Mouse (Mus musculus): ENCODE results near the gene Dlgap1. TPM values are rescaled to one million over a fixed set of nuclear protein-coding genes. Genes with fewer than 3 reads are reported as not detected.

Dlgap1 gene
- total and polyA plus RNA-seq, 3 experiments = 0.39 to 1.6 (median 0.52) TPM

GRCm38 (mm10) chr17:70780726-70781689 lies 812.1 kb downstream of the Dlgap1 start:
- no peak for DNase-seq

GRCm38 (mm10) chr17:70783273-70783672 lies 814.4 kb downstream of the Dlgap1 start:
- intact Hi-C loops (cut with DNase I) = loop anchor here (5.0 kb wide), 1 partner anchor 76 kb away; no protein-coding TSS in a partner anchor
- TF ChIP-seq CTCF (IDR thresholded peaks at IDR 0.05) (peak; percentile 57), POLR2A (IDR thresholded peaks at IDR 0.05; ENCODE audit: insufficient read depth, low read depth, low read length) (no peak)
- H3K27ac ChIP-seq = no peak overlapping the region
- no peaks in the 10 kb centered on the region for H3K79me2 ChIP-seq (replicated peaks; ENCODE audit: control insufficient read depth, insufficient read depth, low read length)
- H3K36me3 ChIP-seq (ENCODE audit: control insufficient read depth, insufficient read depth, low read length) = no peaks in the 10 kb centered on the region
- no peak overlapping the region for H3K9ac ChIP-seq (ENCODE audit: low read depth, low read length)
- H3K4me1 ChIP-seq (ENCODE audit: control insufficient read depth, insufficient read depth, low read length) = no peaks in the 10 kb centered on the region; the same call in 1 of the 2 replicates
- H3K4me3 ChIP-seq = no peak overlapping the region
- no peaks in the 10 kb centered on the region for H3K27me3 ChIP-seq (ENCODE audit: control insufficient read depth, insufficient read depth, low read length)
- no peak for DNase-seq
- WGBS = 97% methylated on average over 3 of the region's 3 CpGs

More at GRCm38 (mm10) chr17:70780726-70781689, 812.1 kb downstream of the Dlgap1 start:
- H3K27me3 ChIP-seq (ENCODE audit: control insufficient read depth, insufficient read depth, low read length) = no peaks in the 10 kb centered on the region
- H3K79me2 ChIP-seq (replicated peaks; ENCODE audit: control insufficient read depth, insufficient read depth, low read length) = no peaks in the 10 kb centered on the region
- H3K4me3 ChIP-seq = no peak overlapping the region
- H3K9ac ChIP-seq (ENCODE audit: low read depth, low read length) = no peak overlapping the region
- 62% methylated on average over 18 of the region's 18 CpGs for WGBS
- no peaks in the 10 kb centered on the region for H3K36me3 ChIP-seq (ENCODE audit: control insufficient read depth, insufficient read depth, low read length)
- TF ChIP-seq CTCF (IDR thresholded peaks at IDR 0.05) (no peak), POLR2A (IDR thresholded peaks at IDR 0.05; ENCODE audit: insufficient read depth, low read depth, low read length) (no peak), EP300 (IDR thresholded peaks at IDR 0.05; ENCODE audit: insufficient read depth, low read depth, low read length) (no peak)
- intact Hi-C loops (cut with DNase I) = loop anchor here (5.0 kb wide), 1 partner anchor 74 kb away; no protein-coding TSS in a partner anchor
- no peaks in the 10 kb centered on the region; the same call in 1 of the 2 replicates for H3K4me1 ChIP-seq (ENCODE audit: control insufficient read depth, insufficient read depth, low read length)
- H3K27ac ChIP-seq = no peak overlapping the region

- DNase-seq = no peak
- Histone ChIP-seq H3K36me3 (ENCODE audit: control insufficient read depth, insufficient read depth, low read length) (no peaks in the 10 kb centered on the region), H3K4me1 (ENCODE audit: control insufficient read depth, insufficient read depth, low read length) (no peaks in the 10 kb centered on the region; the same call in 1 of the 2 replicates), H3K4me3 (no peak overlapping the region), H3K9ac (ENCODE audit: low read depth, low read length) (no peak overlapping the region), H3K79me2 (replicated peaks; ENCODE audit: control insufficient read depth, insufficient read depth, low read length) (no peaks in the 10 kb centered on the region), H3K27me3 (ENCODE audit: control insufficient read depth, insufficient read depth, low read length) (no peaks in the 10 kb centered on the region), H3K27ac (no peak overlapping the region)
- intact Hi-C loops (cut with DNase I) = no loop called here
- WGBS = 91% methylated on average over 2 of the region's 2 CpGs
- TF ChIP-seq EP300 (IDR thresholded peaks at IDR 0.05; ENCODE audit: insufficient read depth, low read depth, low read length) (no peak), POLR2A (IDR thresholded peaks at IDR 0.05; ENCODE audit: insufficient read depth, low read depth, low read length) (no peak), CTCF (IDR thresholded peaks at IDR 0.05) (no peak)
Measured at GRCm38 (mm10) chr17:70787366-70787765, 818.5 kb downstream of the Dlgap1 start.

- intact Hi-C loops (cut with DNase I) = no loop called here
- TF ChIP-seq CTCF (IDR thresholded peaks at IDR 0.05) = no peak
- Histone ChIP-seq H3K79me2 (replicated peaks; ENCODE audit: control insufficient read depth, insufficient read depth, low read length) (no peaks in the 10 kb centered on the region), H3K4me1 (ENCODE audit: control insufficient read depth, insufficient read depth, low read length) (peaks cover 3% of the 10 kb centered on the region; the same call in 1 of the 2 replicates), H3K27me3 (ENCODE audit: control insufficient read depth, insufficient read depth, low read length) (no peaks in the 10 kb centered on the region), H3K27ac (no peak overlapping the region), H3K36me3 (ENCODE audit: control insufficient read depth, insufficient read depth, low read length) (no peaks in the 10 kb centered on the region), H3K4me3 (no peak overlapping the region), H3K9ac (ENCODE audit: low read depth, low read length) (no peak overlapping the region)
- DNase-seq = no peak
- WGBS = 90% methylated on average over 4 of the region's 4 CpGs
Measured at GRCm38 (mm10) chr17:70790801-70791200, 821.9 kb downstream of the Dlgap1 start.

GRCm38 (mm10) chr17:70791596-70792275 lies 822.9 kb downstream of the Dlgap1 start:
- Histone ChIP-seq H3K27ac (no peak overlapping the region), H3K27me3 (ENCODE audit: control insufficient read depth, insufficient read depth, low read length) (no peaks in the 10 kb centered on the region), H3K9ac (ENCODE audit: low read depth, low read length) (no peak overlapping the region), H3K4me3 (no peak overlapping the region), H3K4me1 (ENCODE audit: control insufficient read depth, insufficient read depth, low read length) (peaks cover 3% of the 10 kb centered on the region; the same call in 1 of the 2 replicates), H3K79me2 (replicated peaks; ENCODE audit: control insufficient read depth, insufficient read depth, low read length) (no peaks in the 10 kb centered on the region), H3K36me3 (ENCODE audit: control insufficient read depth, insufficient read depth, low read length) (no peaks in the 10 kb centered on the region)
- no peak for DNase-seq
- intact Hi-C loops (cut with DNase I) = no loop called here
- WGBS = 72% methylated on average over 9 of the region's 9 CpGs
- TF ChIP-seq EP300 (IDR thresholded peaks at IDR 0.05; ENCODE audit: insufficient read depth, low read depth, low read length) = no peak
- no peak for TF ChIP-seq CTCF (IDR thresholded peaks at IDR 0.05)

Measured in heart, adult 2 months (tissue).